Mouse (Mus musculus) myocyte (in vitro differentiated cells): ENCODE results near the gene Mbnl2.
A peak's percentile ranks its signal among the peaks of the same experiment; 100 is the strongest.

ENCODE experiments used
- CEBPB ChIP-seq: IDR thresholded peaks from 2 replicates; pipeline ENCODE4 v1.6.1; 2011; ENCODE audit warnings: mild to moderate bottlenecking, moderate library complexity; ENCODE audit not compliant: poor library complexity, insufficient read depth, severe bottlenecking
- E2F4 ChIP-seq: IDR thresholded peaks from one replicate; pipeline ENCODE4 v1.6.1; 2011; ENCODE audit warnings: mild to moderate bottlenecking, control low read depth, moderate library complexity; ENCODE audit not compliant: insufficient read depth
- POLR2A ChIP-seq: IDR thresholded peaks from one replicate; pipeline ENCODE4 v1.6.1; 2011; ENCODE audit warnings: low read depth, mild to moderate bottlenecking, control low read depth, moderate library complexity; ENCODE audit not compliant: insufficient read length
- TCF12 ChIP-seq: IDR thresholded peaks from one replicate; pipeline ENCODE4 v1.6.1; 2011; ENCODE audit warnings: mild to moderate bottlenecking, control low read depth; ENCODE audit not compliant: poor library complexity, insufficient read depth, severe bottlenecking
- USF1 ChIP-seq: IDR thresholded peaks from one replicate; pipeline ENCODE4 v1.6.1; 2011; ENCODE audit warnings: low read depth, mild to moderate bottlenecking, control low read depth, moderate library complexity

DNA sequence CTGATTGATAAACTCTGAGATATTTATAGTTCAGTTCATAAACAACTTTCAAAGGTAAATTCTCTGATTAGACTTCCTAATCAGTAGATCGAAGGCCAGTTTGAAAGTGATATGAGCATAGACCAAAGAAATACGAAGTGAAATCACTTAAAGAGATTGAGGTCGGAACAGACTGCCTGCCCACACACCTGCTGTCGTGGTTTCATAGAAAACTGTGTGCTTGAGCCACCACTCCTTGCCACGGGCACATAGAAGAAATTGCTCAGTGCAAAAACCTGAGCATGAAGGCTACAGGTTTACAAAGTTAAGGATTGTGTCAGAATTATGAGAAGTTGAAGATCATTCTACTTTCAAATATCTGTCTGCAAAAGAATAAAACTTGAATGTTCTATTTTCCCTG lies 153.0 kb downstream of the Mbnl2 start:
- no peak for TF ChIP-seq USF1
- TF ChIP-seq POLR2A, result no peak
- no peak for TF ChIP-seq E2F4
- no peak for TF ChIP-seq CEBPB
- peak; percentile 11 for TF ChIP-seq TCF12
